Mouse (Mus musculus) layer of hippocampus, postnatal 36 days (tissue): ENCODE data around the gene Resp18. TPM values are rescaled to one million over a fixed set of nuclear protein-coding genes. Genes with fewer than 3 reads are reported as not detected.
A peak's percentile ranks its signal among the peaks of the same experiment; 100 is the strongest.

Source experiments
- DNase-seq, 2 experiments: peaks; one replicate each; pipeline ENCODE4 v3.0.0; 2022
- total RNA-seq, 2 experiments: library from RNA; stranded (reverse); gene quantifications; 2 replicates each; pipeline ENCODE4 v1.2.3; 2021

The Resp18 gene
- total RNA-seq, 2 experiments from 2014 or later, result 81.7 to 106 TPM

GRCm38 (mm10) chr1:75277195-75278188, 723 bp downstream of the Resp18 start:
- DNase-seq, result no peak

- DNase-seq, result peak; percentile 68 to 74
Measured at GRCm38 (mm10) chr1:75264091-75264880, 13.9 kb downstream of the Resp18 start, which contains the start of gene Ptprn. TSS of gene Ptprn (minus strand) at chr1:75264502.

GRCm38 (mm10) chr1:75262969-75263951, 15.0 kb downstream of the Resp18 start:
- DNase-seq, result peak in 1 of 2 experiments; percentile 47

- no peak for DNase-seq
Measured at GRCm38 (mm10) chr1:75261278-75261677, 16.9 kb downstream of the Resp18 start.

GRCm38 (mm10) chr1:75255516-75256046, 22.6 kb downstream of the Resp18 start:
- no peak for DNase-seq

GRCm38 (mm10) chr1:75254625-75255013, 23.6 kb downstream of the Resp18 start:
- DNase-seq, result no peak

GRCm38 (mm10) chr1:75253849-75254624, 24.2 kb downstream of the Resp18 start:
- peak; percentile 79 to 85 for DNase-seq

GRCm38 (mm10) chr1:75253029-75253428, 25.2 kb downstream of the Resp18 start:
- DNase-seq, result no peak

- DNase-seq, result no peak
Measured at GRCm38 (mm10) chr1:75252308-75252707, 25.9 kb downstream of the Resp18 start.

- peak in 1 of 2 experiments; percentile 71 for DNase-seq
Measured at GRCm38 (mm10) chr1:75251112-75251970, 26.9 kb downstream of the Resp18 start.

GRCm38 (mm10) chr1:75250498-75250897, 27.7 kb downstream of the Resp18 start:
- no peak for DNase-seq

GRCm38 (mm10) chr1:75248041-75248772, 30.0 kb downstream of the Resp18 start:
- no peak for DNase-seq

- no peak for DNase-seq
Measured at GRCm38 (mm10) chr1:75247071-75247930, 30.9 kb downstream of the Resp18 start.

GRCm38 (mm10) chr1:75244836-75245235, 33.4 kb downstream of the Resp18 start:
- peak in 1 of 2 experiments; percentile 49 for DNase-seq

GRCm38 (mm10) chr1:75244175-75244826, 33.9 kb downstream of the Resp18 start:
- no peak for DNase-seq

GRCm38 (mm10) chr1:75243411-75243810, 34.8 kb downstream of the Resp18 start:
- DNase-seq, result no peak

- no peak for DNase-seq
Measured at GRCm38 (mm10) chr1:75239591-75239990, 38.6 kb downstream of the Resp18 start.
